Mouse (Mus musculus): ENCODE measurements around the gene Htr6.

DNA sequence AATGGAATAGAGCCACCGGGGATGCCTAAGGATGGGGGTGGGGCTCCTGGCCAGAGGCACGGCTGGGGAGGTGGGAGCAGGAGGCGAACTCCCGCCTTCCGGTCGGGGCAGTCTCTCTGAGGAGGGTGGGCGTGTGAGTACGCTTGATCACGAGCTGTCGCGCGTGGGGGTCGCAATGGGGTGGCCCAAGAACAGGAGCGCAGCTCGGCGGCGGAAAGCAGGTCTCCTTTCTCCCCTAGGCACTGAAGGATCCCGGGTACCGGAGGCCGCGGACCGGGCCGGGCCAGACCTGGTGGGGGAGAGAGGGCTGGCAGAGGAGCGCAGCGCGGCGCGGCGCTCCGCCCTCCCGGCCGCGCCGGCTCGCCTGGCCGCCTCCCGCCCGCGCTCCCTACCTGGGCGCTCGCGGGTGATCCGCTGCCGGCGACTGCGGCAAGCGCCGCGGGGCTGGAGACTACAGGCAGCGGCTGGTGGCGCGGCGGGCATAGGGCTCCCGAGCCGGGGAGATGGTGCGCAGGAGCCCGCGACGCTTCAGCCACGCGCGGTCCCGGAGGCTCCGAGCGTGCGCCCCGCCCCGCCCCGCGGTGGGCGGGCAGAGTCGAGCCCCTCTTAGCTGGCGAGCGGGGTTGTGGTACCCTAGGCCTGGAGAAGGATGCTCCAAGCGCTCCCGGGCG, at the start of gene Htr6:
- no peak for TF ChIP-seq GATA1 (IDR thresholded peaks at IDR 0.05; ENCODE audit: borderline replicate concordance, low read length)
- TF ChIP-seq FLI1 (IDR thresholded peaks at IDR 0.05; ENCODE audit: low read length), result no peak

All from megakaryocyte, embryonic 14.5 days (primary cell).